Mouse (Mus musculus): Measurements from ENCODE around the gene Hhatl. TPM values are rescaled to one million over a fixed set of nuclear protein-coding genes. Genes with fewer than 3 reads are reported as not detected.

Hhatl gene
- 0.19 and 0.22 TPM in 2 replicates for polyA plus RNA-seq (2016; fragmentation: Nextera tagmentation; extraction: Ambion mirVana)

DNA sequence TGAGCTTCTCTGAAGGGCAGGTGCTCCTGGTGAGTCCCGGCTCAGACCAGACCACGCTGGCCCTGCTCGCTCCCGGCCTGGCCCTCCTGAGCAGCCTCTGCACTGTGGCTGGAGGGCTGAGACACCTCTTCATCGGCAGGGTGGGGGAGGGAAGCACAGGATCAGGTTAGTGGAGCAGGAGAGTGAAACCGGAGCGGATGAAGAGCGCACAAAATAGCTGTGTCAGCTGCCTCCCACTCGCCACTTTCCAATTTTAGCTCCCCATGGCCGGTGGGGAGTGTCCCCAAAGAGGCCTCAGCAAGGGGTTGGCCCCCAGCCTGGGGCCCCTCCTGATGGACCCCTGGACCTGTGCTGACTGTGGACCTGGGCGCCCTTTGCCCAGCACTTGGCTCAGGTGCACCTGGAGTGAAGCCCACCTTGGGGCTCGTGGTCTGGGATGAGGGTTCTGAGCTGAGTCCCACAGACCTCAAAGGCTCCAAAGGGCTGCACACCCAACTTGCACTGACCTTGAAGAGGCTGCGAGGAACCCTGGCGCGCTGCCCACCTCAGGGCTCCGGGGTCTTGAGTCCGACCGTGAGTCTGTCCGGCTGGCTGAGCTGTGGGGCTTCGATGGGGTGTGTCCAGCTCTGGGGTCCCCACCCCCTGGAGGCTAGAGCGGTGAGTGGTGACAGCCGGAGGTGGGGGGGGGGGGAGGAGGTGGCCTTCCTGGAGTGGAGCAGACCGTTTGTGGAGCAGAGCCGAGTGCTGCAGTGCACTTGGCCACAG lies at the start of gene Hhatl:
TSS of gene Hhatl (minus strand) at position 751 of the 765 bp plus-strand sequence.
- Histone ChIP-seq H3K36me3 (no peaks in the 10 kb centered on the region), H3K4me1 (replicated peaks) (peaks cover 15% of the 10 kb centered on the region), H3K27ac (no peak within 1 kb of the TSS), H3K4me2 (no peak within 1 kb of the TSS), H3K27me3 (no peaks in the 10 kb centered on the region; the same call in 1 of the 2 replicates), H3K9me3 (no peaks in the 10 kb centered on the region), H3K4me3 (replicated peaks) (no peak within 1 kb of the TSS), H3K9ac (replicated peaks) (no peak within 1 kb of the TSS)
- WGBS = 55% methylated on average over 24 of the region's 24 CpGs
- 0 out of 2 replicates have a peak, but pooled peaks have one; percentile 18 for ATAC-seq (ENCODE audit: insufficient number of reproducible peaks, insufficient read depth, low FRiP score, low TSS enrichment, low read depth)

DNA sequence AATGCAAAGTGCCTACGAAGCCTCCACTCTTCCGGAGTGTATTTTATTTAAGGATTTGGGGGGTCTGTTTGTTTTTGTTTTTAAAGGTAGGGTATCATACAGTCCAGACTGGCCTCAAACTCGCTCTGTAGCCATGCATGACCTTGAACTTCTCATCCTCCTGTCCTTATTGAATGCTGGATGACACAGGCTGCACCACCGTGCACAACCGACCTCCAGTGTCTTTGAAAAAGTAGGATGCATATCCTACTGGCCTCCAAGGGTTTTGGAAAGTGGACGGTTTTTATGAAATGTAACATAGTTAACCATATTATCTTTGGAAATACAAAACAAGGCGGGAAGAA lies 47.3 kb upstream of the Hhatl start:
- H3K9ac ChIP-seq (replicated peaks) = peak overlapping the region; percentile 60
- 45% methylated on average over 7 of the region's 7 CpGs for WGBS
- H3K36me3 ChIP-seq = peaks cover 3% of the 10 kb centered on the region; the same call in 1 of the 2 replicates
- H3K4me2 ChIP-seq = peak overlapping the region; percentile 82
- H3K27me3 ChIP-seq = peaks cover 4% of the 10 kb centered on the region
- no peak overlapping the region for H3K27ac ChIP-seq
- peak; percentile 63; the same call in 1 of the 2 replicates for ATAC-seq (ENCODE audit: insufficient number of reproducible peaks, insufficient read depth, low FRiP score, low TSS enrichment, low read depth)
- H3K9me3 ChIP-seq = 0 out of 2 replicates have a peak, but pooled peaks cover 6% of the 10 kb centered on the region
- peaks cover 3% of the 10 kb centered on the region for H3K4me1 ChIP-seq (replicated peaks)
- peak overlapping the region; percentile 51 for H3K4me3 ChIP-seq (replicated peaks)

DNA sequence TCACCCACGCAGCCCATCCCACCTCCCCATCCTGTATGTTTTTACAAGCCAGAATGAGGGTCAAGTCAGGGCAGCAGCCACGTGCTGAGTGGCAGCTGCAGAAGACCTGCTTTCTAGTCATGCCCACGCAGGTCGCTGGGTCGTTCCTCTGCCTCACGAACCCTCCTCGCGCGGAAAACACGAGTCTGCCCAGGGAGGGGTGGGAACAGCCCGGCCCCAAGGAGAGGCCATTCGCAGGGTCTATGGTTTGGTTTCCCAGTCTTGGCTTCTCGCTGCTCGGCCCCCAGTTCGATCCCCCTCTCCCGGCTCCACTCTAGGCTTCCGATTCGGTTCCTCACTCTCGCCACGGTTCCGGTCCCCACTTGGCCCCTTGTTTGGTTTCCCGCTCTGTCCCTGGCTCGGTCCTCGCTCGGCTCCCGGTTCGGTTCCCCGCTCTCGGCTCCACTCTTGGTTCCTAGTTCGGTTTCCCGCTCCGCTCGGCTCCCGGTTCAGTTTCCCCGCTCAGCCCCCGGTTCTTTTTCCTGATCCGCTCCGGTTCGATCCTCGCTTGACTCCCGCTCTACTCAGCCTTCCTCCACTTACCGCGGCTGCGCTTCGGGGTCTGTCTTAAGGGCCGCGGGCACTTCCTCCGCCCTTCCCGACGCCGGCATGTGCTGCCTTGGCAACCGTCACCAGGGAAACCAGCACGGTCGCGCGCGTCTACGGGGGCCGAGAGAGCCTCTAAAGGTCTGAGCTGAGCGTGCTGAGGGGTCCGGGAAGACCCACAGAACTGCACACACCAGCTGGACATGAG lies 46.7 kb upstream of the Hhatl start, which contains the start of gene Ccdc13:
TSS of gene Ccdc13 (minus strand) at position 633 of the 793 bp plus-strand sequence.
- Histone ChIP-seq H3K4me3 (replicated peaks) (peak within 1 kb of the TSS; percentile 51), H3K4me2 (peak within 1 kb of the TSS; percentile 82), H3K9ac (replicated peaks) (peak within 1 kb of the TSS; percentile 60), H3K27ac (no peak within 1 kb of the TSS), H3K27me3 (peaks cover 4% of the 10 kb centered on the region), H3K36me3 (peaks cover 3% of the 10 kb centered on the region; the same call in 1 of the 2 replicates), H3K4me1 (replicated peaks) (peaks cover 3% of the 10 kb centered on the region), H3K9me3 (0 out of 2 replicates have a peak, but pooled peaks cover 6% of the 10 kb centered on the region)
- 3% methylated on average over 61 of the region's 61 CpGs for WGBS
- peak; percentile 91 for ATAC-seq (ENCODE audit: insufficient number of reproducible peaks, insufficient read depth, low FRiP score, low TSS enrichment, low read depth)

DNA sequence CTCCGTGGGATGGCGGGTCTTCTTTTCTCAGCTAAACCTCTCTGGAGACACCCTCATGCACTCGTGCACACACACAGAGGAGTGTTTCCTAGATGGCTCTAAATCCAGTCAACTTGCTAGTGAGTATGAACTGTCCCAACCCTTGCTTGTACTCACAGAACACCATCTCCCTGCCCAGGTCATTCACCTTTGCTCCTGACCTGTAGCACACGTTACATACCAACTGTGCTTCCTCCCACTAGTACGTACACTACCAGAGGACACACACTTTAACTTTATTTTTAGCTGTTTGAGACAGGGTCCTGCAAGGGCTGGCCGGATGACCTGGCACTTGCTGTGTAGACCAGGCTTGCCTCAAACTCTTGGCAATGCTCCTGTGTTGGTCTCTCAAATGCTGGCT lies 45.7 kb upstream of the Hhatl start:
- H3K27ac ChIP-seq = no peak overlapping the region
- H3K36me3 ChIP-seq = no peaks in the 10 kb centered on the region
- 91% methylated on average over 6 of the region's 6 CpGs for WGBS
- no peak overlapping the region for H3K4me2 ChIP-seq
- H3K4me3 ChIP-seq (replicated peaks) = no peak overlapping the region
- H3K27me3 ChIP-seq = peaks cover 4% of the 10 kb centered on the region
- peaks cover 3% of the 10 kb centered on the region for H3K4me1 ChIP-seq (replicated peaks)
- ATAC-seq (ENCODE audit: insufficient number of reproducible peaks, insufficient read depth, low FRiP score, low TSS enrichment, low read depth) = no peak
- 0 out of 2 replicates have a peak, but pooled peaks cover 1% of the 10 kb centered on the region for H3K9me3 ChIP-seq
- no peak overlapping the region for H3K9ac ChIP-seq (replicated peaks)

DNA sequence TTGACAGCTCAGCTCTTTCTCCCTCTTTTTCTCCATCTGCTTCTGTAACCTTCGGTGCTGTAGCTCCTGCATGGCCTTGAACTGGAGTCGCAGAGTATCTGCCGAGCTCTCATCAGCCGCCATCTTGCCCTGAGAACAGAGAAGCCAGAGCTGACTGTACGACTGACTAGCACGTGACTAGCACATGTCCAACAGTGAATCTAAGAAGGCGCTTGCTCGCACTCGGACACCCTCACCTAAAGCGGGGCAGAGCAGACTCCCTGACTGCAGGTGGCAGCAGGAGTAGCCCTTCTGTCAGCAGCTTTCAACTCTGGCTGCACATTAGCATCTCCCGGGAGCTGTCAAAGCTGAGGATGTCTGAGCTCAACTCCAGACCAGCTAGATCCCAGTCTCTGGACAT lies 41.5 kb upstream of the Hhatl start:
- H3K9ac ChIP-seq (replicated peaks) = no peak overlapping the region

DNA sequence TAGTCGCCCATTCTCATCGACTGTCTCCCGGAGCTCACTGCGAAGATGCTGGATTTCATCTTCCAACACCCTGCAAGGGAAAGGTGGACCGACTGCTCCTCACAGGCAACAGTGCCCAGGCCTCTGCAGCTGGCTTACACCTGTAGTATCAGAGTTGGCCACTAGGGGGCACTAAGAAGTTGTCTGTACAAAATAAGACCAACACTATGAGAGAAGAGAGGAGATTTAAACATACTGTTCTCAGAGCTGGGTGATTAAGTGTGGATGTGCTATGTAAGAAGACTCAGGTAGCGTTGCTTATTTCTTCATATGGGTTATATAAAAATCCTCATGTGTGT lies 38.6 kb upstream of the Hhatl start:
- WGBS = 26% methylated on average over 6 of the region's 6 CpGs
- Histone ChIP-seq H3K4me1 (replicated peaks) (no peaks in the 10 kb centered on the region), H3K36me3 (no peaks in the 10 kb centered on the region), H3K4me3 (replicated peaks) (no peak overlapping the region), H3K9me3 (no peaks in the 10 kb centered on the region), H3K27ac (no peak overlapping the region), H3K4me2 (no peak overlapping the region), H3K9ac (replicated peaks) (no peak overlapping the region), H3K27me3 (no peaks in the 10 kb centered on the region)
- ATAC-seq (ENCODE audit: insufficient number of reproducible peaks, insufficient read depth, low FRiP score, low TSS enrichment, low read depth) = 0 out of 2 replicates have a peak, but pooled peaks have one; percentile 18

More for the DNA sequence above, 41.5 kb upstream of the Hhatl start:
- WGBS = 84% methylated on average over 11 of the region's 11 CpGs
- Histone ChIP-seq H3K4me3 (replicated peaks) (no peak overlapping the region), H3K4me2 (no peak overlapping the region), H3K27me3 (peaks cover 3% of the 10 kb centered on the region; the same call in 1 of the 2 replicates), H3K4me1 (replicated peaks) (peaks cover 3% of the 10 kb centered on the region; the same call in 1 of the 2 replicates), H3K27ac (no peak overlapping the region), H3K36me3 (no peaks in the 10 kb centered on the region), H3K9me3 (no peaks in the 10 kb centered on the region)
- ATAC-seq (ENCODE audit: insufficient number of reproducible peaks, insufficient read depth, low FRiP score, low TSS enrichment, low read depth) = no peak

DNA sequence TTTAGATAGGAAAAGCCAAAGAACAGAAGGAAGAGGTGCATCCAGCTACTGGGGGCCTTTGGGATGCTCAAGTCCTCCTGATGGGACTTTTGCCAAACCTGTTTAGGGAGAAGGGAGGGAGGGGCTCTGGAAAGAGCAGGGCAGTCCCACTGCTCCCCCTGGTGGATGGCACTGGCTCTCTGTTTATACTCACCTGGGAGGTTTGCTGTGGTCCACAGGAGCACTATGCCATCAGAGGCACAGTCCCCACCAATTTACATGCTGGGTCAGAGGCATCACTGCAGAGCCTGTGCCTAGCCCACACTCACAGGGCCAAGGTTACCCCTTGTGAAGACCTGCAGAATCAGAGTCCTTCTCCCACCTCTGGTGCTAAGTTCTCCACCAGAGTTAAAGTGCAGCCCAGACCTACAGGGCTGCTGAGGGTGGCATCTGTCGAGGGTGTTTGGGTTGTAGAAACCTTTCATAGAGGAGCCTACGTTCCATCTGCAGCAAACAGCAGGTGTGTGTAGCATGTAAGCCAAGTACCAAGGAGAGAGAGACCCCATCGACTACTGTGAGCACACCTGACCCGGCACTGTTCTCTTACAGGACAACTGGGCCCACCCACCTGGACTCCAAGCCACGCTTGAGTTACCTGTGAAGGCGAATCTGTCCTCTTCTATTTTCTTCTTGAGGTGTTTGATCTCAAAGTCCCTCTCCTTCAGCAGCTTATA lies 38.1 kb upstream of the Hhatl start:
- Histone ChIP-seq H3K36me3 (no peaks in the 10 kb centered on the region), H3K4me3 (replicated peaks) (no peak overlapping the region), H3K4me1 (replicated peaks) (no peaks in the 10 kb centered on the region), H3K9ac (replicated peaks) (no peak overlapping the region), H3K27ac (no peak overlapping the region), H3K9me3 (no peaks in the 10 kb centered on the region), H3K4me2 (no peak overlapping the region), H3K27me3 (no peaks in the 10 kb centered on the region)
- no peak for ATAC-seq (ENCODE audit: insufficient number of reproducible peaks, insufficient read depth, low FRiP score, low TSS enrichment, low read depth)
- WGBS = 74% methylated on average over 6 of the region's 6 CpGs

DNA sequence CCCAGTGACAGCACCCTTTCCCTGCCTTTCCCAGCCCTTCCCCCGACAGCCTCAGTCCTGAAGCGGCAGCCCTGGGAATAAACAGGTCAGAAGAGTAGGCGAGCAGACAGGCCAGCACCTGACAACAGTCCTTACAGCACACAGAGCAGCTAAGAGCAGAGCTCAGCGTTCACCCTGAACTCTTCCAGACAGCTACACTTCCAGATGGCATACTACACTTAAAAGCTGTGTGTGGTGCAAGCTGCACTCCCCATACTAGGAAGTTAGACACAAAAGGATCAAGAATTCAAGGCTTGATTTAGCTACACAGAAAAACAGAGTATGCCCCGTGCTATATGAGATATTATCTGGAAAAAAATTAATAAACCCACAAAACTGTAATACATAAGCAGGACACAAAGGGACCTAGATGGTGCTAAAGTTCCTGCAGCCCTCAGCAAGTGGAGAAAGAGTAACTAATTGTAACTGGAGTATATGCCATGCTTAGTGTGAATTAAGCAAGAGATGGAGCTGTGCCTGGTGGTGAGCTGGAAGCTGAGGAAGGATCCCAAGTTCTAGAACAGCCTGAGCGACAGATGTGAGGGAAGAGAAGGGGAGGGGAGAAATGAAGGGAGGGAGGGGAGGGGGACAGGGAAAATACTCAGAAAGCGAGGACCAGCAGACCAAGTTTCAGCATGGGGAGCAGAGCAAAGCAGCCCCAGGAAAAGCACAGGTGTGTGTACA lies 37.1 kb upstream of the Hhatl start:
- Histone ChIP-seq H3K4me3 (replicated peaks) (no peak overlapping the region), H3K27me3 (no peaks in the 10 kb centered on the region), H3K9ac (replicated peaks) (no peak overlapping the region), H3K36me3 (no peaks in the 10 kb centered on the region), H3K27ac (no peak overlapping the region), H3K4me2 (no peak overlapping the region), H3K4me1 (replicated peaks) (no peaks in the 10 kb centered on the region), H3K9me3 (no peaks in the 10 kb centered on the region)
- WGBS = 64% methylated on average over 7 of the region's 7 CpGs
- ATAC-seq (ENCODE audit: insufficient number of reproducible peaks, insufficient read depth, low FRiP score, low TSS enrichment, low read depth) = no peak

DNA sequence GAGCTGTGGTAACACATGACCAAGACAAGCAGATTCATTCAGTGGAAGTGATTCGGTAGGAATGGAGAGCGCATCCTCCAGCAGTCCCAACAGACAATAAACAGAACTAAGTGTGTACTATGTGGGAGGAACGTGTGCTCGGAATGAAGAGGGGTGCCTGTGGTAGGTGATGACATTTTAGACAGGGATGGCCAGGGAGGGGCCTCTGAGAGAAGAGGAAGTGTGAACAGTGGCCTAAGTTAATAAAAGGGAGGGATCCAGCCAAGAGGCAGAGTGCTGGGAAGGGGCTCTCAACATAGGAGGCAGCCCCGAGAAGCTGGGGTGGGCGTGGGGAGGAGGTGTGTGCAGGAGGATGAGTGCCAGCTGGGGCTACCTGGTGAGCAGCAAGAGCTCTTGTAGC lies 36.0 kb upstream of the Hhatl start:
- WGBS = 71% methylated on average over 6 of the region's 6 CpGs
- Histone ChIP-seq H3K4me3 (replicated peaks) (no peak overlapping the region), H3K4me1 (replicated peaks) (no peaks in the 10 kb centered on the region), H3K9me3 (no peaks in the 10 kb centered on the region), H3K9ac (replicated peaks) (no peak overlapping the region), H3K27ac (no peak overlapping the region), H3K36me3 (no peaks in the 10 kb centered on the region), H3K4me2 (no peak overlapping the region), H3K27me3 (no peaks in the 10 kb centered on the region)
- no peak for ATAC-seq (ENCODE audit: insufficient number of reproducible peaks, insufficient read depth, low FRiP score, low TSS enrichment, low read depth)

DNA sequence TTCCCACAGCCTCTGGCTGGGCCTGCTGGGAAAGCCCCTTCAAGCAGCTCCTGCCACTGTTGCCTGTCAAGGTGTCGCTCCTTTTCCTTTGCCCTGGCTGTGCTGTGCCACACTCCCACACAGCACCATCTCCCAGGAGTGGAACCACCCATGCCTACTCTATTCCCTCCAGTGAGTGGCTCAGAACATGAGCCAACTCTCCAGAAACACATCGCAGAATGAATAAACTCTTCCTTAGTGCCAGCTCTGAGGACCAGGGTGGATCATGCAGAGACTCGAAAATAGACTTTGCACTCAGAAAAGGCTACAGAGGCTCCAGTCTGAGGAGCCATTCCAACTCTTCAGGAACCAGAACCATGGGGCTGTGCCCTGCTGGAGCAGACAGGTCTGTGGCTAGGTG lies 34.0 kb upstream of the Hhatl start:
- H3K9me3 ChIP-seq = no peaks in the 10 kb centered on the region
- H3K9ac ChIP-seq (replicated peaks) = no peak overlapping the region
- ATAC-seq (ENCODE audit: insufficient number of reproducible peaks, insufficient read depth, low FRiP score, low TSS enrichment, low read depth) = no peak
- 90% methylated on average over 3 of the region's 3 CpGs for WGBS
- no peaks in the 10 kb centered on the region for H3K27me3 ChIP-seq
- H3K4me3 ChIP-seq (replicated peaks) = no peak overlapping the region
- H3K4me2 ChIP-seq = no peak overlapping the region
- H3K4me1 ChIP-seq (replicated peaks) = no peaks in the 10 kb centered on the region
- H3K36me3 ChIP-seq = no peaks in the 10 kb centered on the region
- H3K27ac ChIP-seq = no peak overlapping the region
